Mouse (Mus musculus): ENCODE measurements around the gene Plin1. TPM values are rescaled to one million over a fixed set of nuclear protein-coding genes. Genes with fewer than 3 reads are reported as not detected.

Plin1 gene
- polyA plus RNA-seq, 1 experiment from 2014 or later, result not detected

GRCm38 (mm10) chr7:79761124-79761876, 28.6 kb upstream of the Plin1 start:
- H3K36me3 ChIP-seq (ENCODE audit: control insufficient read depth, insufficient read depth, low read length), result no peaks in the 10 kb centered on the region
- no peak overlapping the region for H3K4me2 ChIP-seq
- H3K4me3 ChIP-seq (ENCODE audit: low read depth, low read length), result no peak overlapping the region
- no peak for ATAC-seq (replicated peaks; ENCODE audit: insufficient number of reproducible peaks, low FRiP score, low TSS enrichment)
- 67% methylated on average over 5 of the region's 5 CpGs for WGBS (ENCODE audit: insufficient replicate concordance)
- H3K4me1 ChIP-seq (ENCODE audit: control insufficient read depth, insufficient read depth, low read length), result no peaks in the 10 kb centered on the region
- H3K27me3 ChIP-seq (ENCODE audit: control insufficient read depth, insufficient read depth, low read length), result no peaks in the 10 kb centered on the region
- H3K9me3 ChIP-seq (replicated peaks; ENCODE audit: control insufficient read depth, low read length), result no peaks in the 10 kb centered on the region
- no peak overlapping the region for H3K27ac ChIP-seq (ENCODE audit: low read depth, low read length)
- no peak overlapping the region for H3K9ac ChIP-seq (ENCODE audit: low read depth, low read length)

DNA sequence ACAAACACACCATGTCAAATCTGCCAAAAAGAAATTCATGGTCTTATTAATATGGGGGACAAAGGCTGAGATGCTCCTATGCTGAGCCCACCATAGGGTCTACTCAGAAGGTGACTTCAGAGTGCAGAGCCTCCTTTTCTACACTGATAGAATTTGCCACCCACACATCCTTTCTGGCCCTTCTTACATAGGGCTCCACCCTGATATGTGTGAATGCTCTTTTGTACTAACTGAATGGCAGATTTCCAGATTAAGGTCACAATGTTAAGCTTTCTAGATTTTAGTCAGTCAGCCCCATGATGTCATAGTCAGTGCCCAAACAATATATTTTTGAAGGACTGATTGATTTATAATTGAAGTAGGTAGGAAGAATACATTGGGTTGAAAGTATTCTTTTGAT, 27.1 kb upstream of the Plin1 start:
- no peak overlapping the region for H3K4me3 ChIP-seq (ENCODE audit: low read depth, low read length)
- no peaks in the 10 kb centered on the region for H3K27me3 ChIP-seq (ENCODE audit: control insufficient read depth, insufficient read depth, low read length)
- ATAC-seq (replicated peaks; ENCODE audit: insufficient number of reproducible peaks, low FRiP score, low TSS enrichment), result no peak
- H3K9ac ChIP-seq (ENCODE audit: low read depth, low read length), result no peak overlapping the region
- no peak overlapping the region for H3K4me2 ChIP-seq
- H3K27ac ChIP-seq (ENCODE audit: low read depth, low read length), result no peak overlapping the region
- H3K36me3 ChIP-seq (ENCODE audit: control insufficient read depth, insufficient read depth, low read length), result no peaks in the 10 kb centered on the region
- no peaks in the 10 kb centered on the region for H3K4me1 ChIP-seq (ENCODE audit: control insufficient read depth, insufficient read depth, low read length)
- no peaks in the 10 kb centered on the region for H3K9me3 ChIP-seq (replicated peaks; ENCODE audit: control insufficient read depth, low read length)

DNA sequence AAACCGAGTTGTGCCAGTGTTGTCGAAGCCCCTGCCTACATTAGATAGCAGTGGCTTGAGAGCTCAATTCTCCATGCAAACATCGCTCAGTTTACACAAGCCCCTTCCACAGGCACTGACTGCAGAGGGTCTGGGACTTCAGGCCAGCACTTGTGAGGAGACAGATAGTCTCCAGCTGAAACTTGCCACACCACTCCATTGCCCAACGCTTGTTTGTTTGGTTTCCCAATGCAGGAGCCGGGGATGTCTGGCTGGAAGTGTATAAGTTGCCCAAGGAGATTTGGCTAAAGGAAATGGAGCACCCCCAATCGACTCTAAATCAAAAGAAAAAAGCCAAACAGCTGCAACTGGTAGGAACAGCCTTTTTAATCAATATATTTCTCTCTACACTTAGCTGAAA, 25.5 kb upstream of the Plin1 start:
- no peak overlapping the region for H3K27ac ChIP-seq (ENCODE audit: low read depth, low read length)
- no peak for ATAC-seq (replicated peaks; ENCODE audit: insufficient number of reproducible peaks, low FRiP score, low TSS enrichment)
- 57% methylated on average over 6 of the region's 6 CpGs for WGBS (ENCODE audit: insufficient replicate concordance)
- H3K27me3 ChIP-seq (ENCODE audit: control insufficient read depth, insufficient read depth, low read length), result no peaks in the 10 kb centered on the region
- no peaks in the 10 kb centered on the region for H3K36me3 ChIP-seq (ENCODE audit: control insufficient read depth, insufficient read depth, low read length)
- no peaks in the 10 kb centered on the region for H3K9me3 ChIP-seq (replicated peaks; ENCODE audit: control insufficient read depth, low read length)
- H3K9ac ChIP-seq (ENCODE audit: low read depth, low read length), result no peak overlapping the region
- no peaks in the 10 kb centered on the region for H3K4me1 ChIP-seq (ENCODE audit: control insufficient read depth, insufficient read depth, low read length)
- no peak overlapping the region for H3K4me2 ChIP-seq
- no peak overlapping the region for H3K4me3 ChIP-seq (ENCODE audit: low read depth, low read length)

- Histone ChIP-seq H3K9ac (ENCODE audit: low read depth, low read length) (no peak overlapping the region), H3K27me3 (ENCODE audit: control insufficient read depth, insufficient read depth, low read length) (no peaks in the 10 kb centered on the region), H3K4me3 (ENCODE audit: low read depth, low read length) (no peak overlapping the region), H3K36me3 (ENCODE audit: control insufficient read depth, insufficient read depth, low read length) (no peaks in the 10 kb centered on the region), H3K27ac (ENCODE audit: low read depth, low read length) (no peak overlapping the region), H3K4me2 (no peak overlapping the region), H3K9me3 (replicated peaks; ENCODE audit: control insufficient read depth, low read length) (no peaks in the 10 kb centered on the region), H3K4me1 (ENCODE audit: control insufficient read depth, insufficient read depth, low read length) (no peaks in the 10 kb centered on the region)
- 38% methylated on average over 2 of the region's 2 CpGs for whole genome bisulfite sequencing (ENCODE audit: insufficient replicate concordance)
- no peak for ATAC-seq (replicated peaks; ENCODE audit: insufficient number of reproducible peaks, low FRiP score, low TSS enrichment)
Measured at GRCm38 (mm10) chr7:79756334-79756733, 23.6 kb upstream of the Plin1 start.

- 80% methylated on average over 6 of the region's 6 CpGs for WGBS (ENCODE audit: insufficient replicate concordance)
Measured at GRCm38 (mm10) chr7:79749511-79749910, 16.8 kb upstream of the Plin1 start.

DNA sequence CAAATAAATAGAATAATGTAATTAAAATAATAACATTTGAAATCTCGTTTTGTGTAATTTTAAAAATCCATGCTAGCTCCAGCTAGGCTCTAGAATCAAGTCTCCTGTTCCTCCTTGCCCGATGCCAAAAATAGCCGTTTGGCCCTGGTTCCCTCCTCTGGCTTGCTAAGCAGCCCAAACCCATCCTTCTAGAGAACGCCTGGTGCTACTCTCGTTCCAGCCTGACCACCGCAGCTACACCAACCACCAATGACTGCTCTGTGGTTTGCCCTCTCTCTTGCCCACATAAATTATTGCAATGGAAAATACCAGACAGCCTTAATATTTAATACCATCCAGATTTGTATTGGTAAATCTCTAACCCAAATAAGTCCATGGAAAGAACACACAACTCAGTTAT, 15.0 kb upstream of the Plin1 start:
- Histone ChIP-seq H3K4me2 (no peak overlapping the region), H3K4me3 (ENCODE audit: low read depth, low read length) (no peak overlapping the region), H3K27me3 (ENCODE audit: control insufficient read depth, insufficient read depth, low read length) (no peaks in the 10 kb centered on the region), H3K9ac (ENCODE audit: low read depth, low read length) (no peak overlapping the region), H3K9me3 (replicated peaks; ENCODE audit: control insufficient read depth, low read length) (no peaks in the 10 kb centered on the region), H3K27ac (ENCODE audit: low read depth, low read length) (no peak overlapping the region), H3K4me1 (ENCODE audit: control insufficient read depth, insufficient read depth, low read length) (0 out of 2 replicates have a peak, but pooled peaks cover 2% of the 10 kb centered on the region), H3K36me3 (ENCODE audit: control insufficient read depth, insufficient read depth, low read length) (no peaks in the 10 kb centered on the region)
- WGBS (ENCODE audit: insufficient replicate concordance), result 61% methylated on average over 6 of the region's 6 CpGs
- ATAC-seq (replicated peaks; ENCODE audit: insufficient number of reproducible peaks, low FRiP score, low TSS enrichment), result no peak

More at GRCm38 (mm10) chr7:79749511-79749910, 16.8 kb upstream of the Plin1 start:
- H3K9me3 ChIP-seq (replicated peaks; ENCODE audit: control insufficient read depth, low read length), result no peaks in the 10 kb centered on the region
- no peaks in the 10 kb centered on the region for H3K36me3 ChIP-seq (ENCODE audit: control insufficient read depth, insufficient read depth, low read length)
- no peak overlapping the region for H3K27ac ChIP-seq (ENCODE audit: low read depth, low read length)
- no peaks in the 10 kb centered on the region for H3K27me3 ChIP-seq (ENCODE audit: control insufficient read depth, insufficient read depth, low read length)
- H3K4me1 ChIP-seq (ENCODE audit: control insufficient read depth, insufficient read depth, low read length), result no peaks in the 10 kb centered on the region
- H3K9ac ChIP-seq (ENCODE audit: low read depth, low read length), result no peak overlapping the region
- no peak overlapping the region for H3K4me3 ChIP-seq (ENCODE audit: low read depth, low read length)
- H3K4me2 ChIP-seq, result no peak overlapping the region
- ATAC-seq (replicated peaks; ENCODE audit: insufficient number of reproducible peaks, low FRiP score, low TSS enrichment), result no peak

- 0 out of 2 replicates have a peak, but pooled peaks cover 2% of the 10 kb centered on the region for H3K4me1 ChIP-seq (ENCODE audit: control insufficient read depth, insufficient read depth, low read length)
- no peak for ATAC-seq (replicated peaks; ENCODE audit: insufficient number of reproducible peaks, low FRiP score, low TSS enrichment)
- H3K9ac ChIP-seq (ENCODE audit: low read depth, low read length), result no peak overlapping the region
- no peaks in the 10 kb centered on the region for H3K36me3 ChIP-seq (ENCODE audit: control insufficient read depth, insufficient read depth, low read length)
- H3K9me3 ChIP-seq (replicated peaks; ENCODE audit: control insufficient read depth, low read length), result no peaks in the 10 kb centered on the region
- H3K27ac ChIP-seq (ENCODE audit: low read depth, low read length), result no peak overlapping the region
- no peaks in the 10 kb centered on the region for H3K27me3 ChIP-seq (ENCODE audit: control insufficient read depth, insufficient read depth, low read length)
- no peak overlapping the region for H3K4me2 ChIP-seq
- no peak overlapping the region for H3K4me3 ChIP-seq (ENCODE audit: low read depth, low read length)
- WGBS (ENCODE audit: insufficient replicate concordance), result 74% methylated on average over 5 of the region's 5 CpGs
Measured at GRCm38 (mm10) chr7:79744585-79744984, 11.9 kb upstream of the Plin1 start.

DNA sequence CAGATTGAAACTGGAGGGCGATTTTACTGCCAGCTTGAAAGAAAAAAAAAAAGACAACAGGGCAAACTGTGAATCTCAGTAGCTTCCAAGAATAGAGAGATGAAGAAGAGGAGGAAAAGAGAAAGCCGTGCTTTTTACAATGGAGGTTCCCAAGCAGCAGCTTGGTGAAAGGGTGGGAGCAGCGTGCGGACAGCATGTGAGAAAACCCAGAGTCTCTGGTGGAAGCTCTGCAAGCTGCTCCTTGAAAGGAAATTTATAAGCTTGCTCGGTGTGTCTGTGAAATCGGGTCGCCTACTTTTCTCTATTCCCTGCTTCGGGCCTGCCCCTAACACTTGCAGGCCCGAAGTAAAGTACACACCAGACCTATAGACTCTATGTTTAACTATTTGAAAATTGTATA, 11.3 kb upstream of the Plin1 start:
- ATAC-seq (replicated peaks; ENCODE audit: insufficient number of reproducible peaks, low FRiP score, low TSS enrichment), result no peak
- WGBS (ENCODE audit: insufficient replicate concordance), result 81% methylated on average over 9 of the region's 9 CpGs
- no peaks in the 10 kb centered on the region for H3K36me3 ChIP-seq (ENCODE audit: control insufficient read depth, insufficient read depth, low read length)

More for the DNA sequence above, 11.3 kb upstream of the Plin1 start:
- no peak overlapping the region for H3K4me3 ChIP-seq (ENCODE audit: low read depth, low read length)
- H3K4me1 ChIP-seq (ENCODE audit: control insufficient read depth, insufficient read depth, low read length), result 0 out of 2 replicates have a peak, but pooled peaks cover 2% of the 10 kb centered on the region
- H3K27ac ChIP-seq (ENCODE audit: low read depth, low read length), result no peak overlapping the region
- no peak overlapping the region for H3K9ac ChIP-seq (ENCODE audit: low read depth, low read length)
- no peaks in the 10 kb centered on the region for H3K27me3 ChIP-seq (ENCODE audit: control insufficient read depth, insufficient read depth, low read length)
- H3K9me3 ChIP-seq (replicated peaks; ENCODE audit: control insufficient read depth, low read length), result no peaks in the 10 kb centered on the region
- H3K4me2 ChIP-seq, result no peak overlapping the region
